17 mouse cellular contexts compared by ENCODE assay signal in the genomic region with DNA sequence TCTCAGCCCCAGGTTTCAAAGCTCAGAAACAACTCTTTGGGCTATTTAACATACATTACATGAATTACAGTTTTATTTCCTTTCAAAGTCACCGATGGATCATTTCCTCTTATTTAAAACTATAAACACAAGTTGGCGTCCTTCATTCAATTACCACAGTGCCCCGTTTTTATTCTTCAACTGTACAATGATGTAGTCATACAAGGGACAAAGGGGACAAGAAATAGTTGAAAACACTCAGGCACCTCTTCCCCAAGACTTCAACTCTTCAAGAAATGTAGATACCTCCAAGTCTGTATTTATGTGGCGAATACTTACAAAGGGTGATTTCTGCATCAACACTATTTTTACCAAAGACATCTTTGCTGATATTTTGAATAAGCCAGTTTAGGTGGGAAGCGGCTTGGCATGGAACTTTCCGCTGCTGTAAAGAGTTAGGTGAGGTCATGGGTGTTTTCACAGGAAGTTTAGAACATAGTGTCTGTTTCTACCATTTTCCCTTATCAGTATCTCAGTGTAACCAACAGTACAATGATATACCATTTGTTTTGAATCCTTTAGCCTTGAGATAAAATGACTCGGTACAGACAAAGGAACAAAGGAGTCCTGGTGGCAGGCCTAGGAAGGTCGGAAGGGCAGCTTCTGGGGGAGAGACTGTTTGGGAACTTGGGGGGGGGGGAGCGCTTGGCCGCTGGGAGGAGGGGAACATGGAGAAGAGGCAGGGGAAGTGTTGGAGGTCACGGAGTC.
DNase-seq lines count a peak whose midpoint lies in the region; ATAC-seq and TF ChIP-seq lines count a peak whose summit lies in the region.
"Had no signal": no experiment of that assay in that cellular context is flagged by ENCODE, and none has a peak within 500 bp of the region (broad histone marks: within the 10 kb centered on the region; RNA-seq: fewer than 3 reads in every experiment).

No protein-coding gene starts in this region.

- in situ Hi-C loops in ES-E14 (cut with MboI; ENCODE audit: low sequenced_read_pairs in 2 of 2, unreplicated experiment in 2 of 2), result no loop called here

- 57% methylated on average over 11 of the region's 11 CpGs for WGBS in heart, embryonic 12.5 days
- WGBS in lung, embryonic 14.5 days, result 61% methylated on average over 11 of the region's 11 CpGs
- WGBS in intestine, embryonic 15.5 days, result 65% methylated on average over 11 of the region's 11 CpGs

- no peaks in the 10 kb centered on the region for H3K9me3 ChIP-seq in heart, embryonic 12.5 days (replicated peaks)
- H3K9me3 ChIP-seq in lung, embryonic 14.5 days (ENCODE audit: low read depth, low read length), result no peaks in the 10 kb centered on the region
- H3K9me3 ChIP-seq in ES-E14 (ENCODE audit: control insufficient read depth, insufficient read depth, low read depth, low read length), result no peaks in the 10 kb centered on the region
- no peaks in the 10 kb centered on the region for H3K9me3 ChIP-seq in intestine, embryonic 15.5 days
- H3K9me3 ChIP-seq: heart, embryonic 10.5 days; liver, embryonic 13.5 days had no signal

- H3K4me2 ChIP-seq in heart, embryonic 12.5 days, result no peak overlapping the region
- no peak overlapping the region for H3K4me2 ChIP-seq in lung, embryonic 14.5 days
- no peak overlapping the region for H3K4me2 ChIP-seq in intestine, embryonic 15.5 days (replicated peaks)
- H3K4me2 ChIP-seq: liver, embryonic 13.5 days had no signal

- intact Hi-C loops in heart, postnatal 25 days (cut with DNase I), result no loop called here

- H3K27me3 ChIP-seq in heart, embryonic 12.5 days (replicated peaks), result no peaks in the 10 kb centered on the region
- no peaks in the 10 kb centered on the region for H3K27me3 ChIP-seq in lung, embryonic 14.5 days (ENCODE audit: insufficient read depth, low read length)
- H3K27me3 ChIP-seq in intestine, embryonic 15.5 days (replicated peaks), result no peaks in the 10 kb centered on the region
- H3K27me3 ChIP-seq: liver, embryonic 13.5 days had no signal

- H3K4me1 ChIP-seq in heart, embryonic 12.5 days (replicated peaks), result peaks cover 16% of the 10 kb centered on the region; the same call in 1 of the 2 replicates
- H3K4me1 ChIP-seq in lung, embryonic 14.5 days (ENCODE audit: insufficient read depth), result no peaks in the 10 kb centered on the region
- H3K4me1 ChIP-seq in ES-E14 (ENCODE audit: control insufficient read depth in 2 of 2, insufficient read depth in 2 of 2, low read length in 2 of 2, poor library complexity in 1 of 2), result peaks cover 6 to 21% of the 10 kb centered on the region in 2 experiments; a peak in 3 of 4 replicates
- H3K4me1 ChIP-seq in intestine, embryonic 15.5 days (replicated peaks), result 0 out of 2 replicates have a peak, but pooled peaks cover 4% of the 10 kb centered on the region
- H3K4me1 ChIP-seq: liver, embryonic 13.5 days had no signal

- peak; percentile 55 for ATAC-seq in heart, embryonic 12.5 days (ENCODE audit: insufficient number of reproducible peaks, low FRiP score)
- ATAC-seq in lung, embryonic 14.5 days (ENCODE audit: insufficient read depth), result no peak
- ATAC-seq in intestine, embryonic 15.5 days, result no peak
- ATAC-seq: forebrain, embryonic 16.5 days; hindbrain, postnatal 0 days had no signal

- TF ChIP-seq CTCF in lung, embryonic 14.5 days (IDR thresholded peaks at IDR 0.05; ENCODE audit: low read depth), result no peak

- H3K27ac ChIP-seq in heart, embryonic 12.5 days (ENCODE audit: poor library complexity, severe bottlenecking), result peak overlapping the region; percentile 26; the same call in 1 of the 2 replicates
- 0 out of 2 replicates have a peak overlapping the region, but pooled peaks have one; percentile 26 for H3K27ac ChIP-seq in lung, embryonic 14.5 days (ENCODE audit: low read depth)
- peak overlapping the region; percentile 78 for H3K27ac ChIP-seq in ES-E14 (ENCODE audit: insufficient read depth, low read depth, low read length, poor library complexity, severe bottlenecking)
- H3K27ac ChIP-seq in intestine, embryonic 15.5 days, result no peak overlapping the region
- H3K27ac ChIP-seq: heart, embryonic 10.5 days; hindbrain, postnatal 0 days; liver, embryonic 13.5 days had no signal

- no peak overlapping the region for H3K4me3 ChIP-seq in heart, embryonic 12.5 days
- no peak overlapping the region for H3K4me3 ChIP-seq in lung, embryonic 14.5 days (ENCODE audit: low read depth, low read length)
- H3K4me3 ChIP-seq in ES-E14 (ENCODE audit: insufficient read depth in 1 of 2, low read depth in 1 of 2, low read length in 2 of 2, poor library complexity in 1 of 2, severe bottlenecking in 1 of 2), result no peak overlapping the region
- H3K4me3 ChIP-seq in intestine, embryonic 15.5 days (replicated peaks), result no peak overlapping the region
- H3K4me3 ChIP-seq: heart, embryonic 10.5 days; liver, embryonic 13.5 days had no signal

- no peak for DNase-seq in heart, postnatal 25 days (ENCODE audit: low spot score)
- DNase-seq in lung, embryonic 14.5 days, result no peak
- no peak for DNase-seq in lung, postnatal 14 days
- no peak for DNase-seq in ES-E14 (ENCODE audit: low read depth, low spot score)
- peak; percentile 10 for DNase-seq in lung, postnatal 25 days (ENCODE audit: low spot score)
- DNase-seq in ovary, postnatal 36 days (ENCODE audit: low spot score), result no peak
- DNase-seq: cerebellum, postnatal 10 days; kidney, adult 9 months; left cerebral cortex, postnatal 4 days; liver, embryonic 13.5 days; right cerebral cortex, postnatal 4 days; thymus, postnatal 4 days had no signal

- H3K36me3 ChIP-seq in heart, embryonic 12.5 days, result no peaks in the 10 kb centered on the region
- no peaks in the 10 kb centered on the region for H3K36me3 ChIP-seq in lung, embryonic 14.5 days (ENCODE audit: insufficient read depth)
- no peaks in the 10 kb centered on the region for H3K36me3 ChIP-seq in ES-E14 (ENCODE audit: control insufficient read depth, insufficient read depth, low read length, poor library complexity, severe bottlenecking)
- no peaks in the 10 kb centered on the region for H3K36me3 ChIP-seq in intestine, embryonic 15.5 days
- H3K36me3 ChIP-seq: heart, embryonic 10.5 days; liver, embryonic 13.5 days had no signal

- no peak overlapping the region for H3K9ac ChIP-seq in heart, embryonic 12.5 days
- no peak overlapping the region for H3K9ac ChIP-seq in lung, embryonic 14.5 days
- H3K9ac ChIP-seq in ES-E14 (ENCODE audit: insufficient read depth, low read depth, low read length, poor library complexity, severe bottlenecking), result no peak overlapping the region
- H3K9ac ChIP-seq in intestine, embryonic 15.5 days, result no peak overlapping the region
- H3K9ac ChIP-seq: liver, embryonic 13.5 days had no signal

TF ChIP-seq in ES-E14, 5 proteins besides CTCF, POLR2A, EP300 and RAD21:
- TF ChIP-seq HCFC1 (IDR thresholded peaks at IDR 0.05; ENCODE audit: borderline replicate concordance, insufficient read depth, low read length), result no peak
- no peak for TF ChIP-seq CHD2 (IDR thresholded peaks at IDR 0.05; ENCODE audit: low read depth, low read length)
- no peak for TF ChIP-seq MAFK (IDR thresholded peaks at IDR 0.05; ENCODE audit: insufficient read depth, low read depth, low read length)
- TF ChIP-seq ZNF384 (IDR thresholded peaks at IDR 0.05; ENCODE audit: low read depth, low read length), result no peak
- TF ChIP-seq ZC3H11A (IDR thresholded peaks at IDR 0.05; ENCODE audit: borderline replicate concordance, low read depth, low read length), result no peak
